Mouse (Mus musculus) stomach, postnatal 0 days (tissue): ENCODE measurements around the gene Prox1. TPM values are rescaled to one million over a fixed set of nuclear protein-coding genes. Genes with fewer than 3 reads are reported as not detected.

Source experiments
- ATAC-seq: fragments of 200-750 bp; cut with Nextera tagmentation; 2 replicates; pipeline ENCODE4 v1.8.0; 2017; ENCODE audit not compliant: low FRiP score, low TSS enrichment
- DNase-seq: peaks from one replicate; pipeline ENCODE4 v3.0.0-alpha.2; 2016; ENCODE audit warnings: low spot score
- H3K27ac ChIP-seq: fragments of 300-500 bp; sonication (generic); replicated peaks from 2 replicates; pipeline ENCODE4 v1.5.1; 2014; ENCODE audit warnings: mild to moderate bottlenecking, control low read depth
- H3K27me3 ChIP-seq: fragments of 300-500 bp; sonication (generic); 2 replicates; pipeline ENCODE4 v1.6.1; 2014; ENCODE audit warnings: low read length; ENCODE audit not compliant: control insufficient read depth, insufficient read depth
- H3K36me3 ChIP-seq: fragments of 300-500 bp; sonication (generic); 2 replicates; pipeline ENCODE4 v1.6.1; 2014; ENCODE audit warnings: low read length, mixed read lengths; ENCODE audit not compliant: control insufficient read depth, insufficient read depth
- H3K4me1 ChIP-seq: fragments of 300-500 bp; sonication (generic); replicated peaks from 2 replicates; pipeline ENCODE4 v1.6.1; 2014; ENCODE audit warnings: antibody characterized with exemption; ENCODE audit not compliant: control insufficient read depth, insufficient read depth
- H3K4me2 ChIP-seq: fragments of 300-500 bp; sonication (generic); replicated peaks from 2 replicates; pipeline ENCODE4 v1.6.1; 2014; ENCODE audit warnings: low read depth, mild to moderate bottlenecking, control low read depth, moderate library complexity
- H3K4me3 ChIP-seq: fragments of 300-500 bp; sonication (generic); 2 replicates; pipeline ENCODE4 v1.5.1; 2014; ENCODE audit warnings: low read depth, low read length, control low read depth
- H3K9ac ChIP-seq: fragments of 300-500 bp; sonication (generic); 2 replicates; pipeline ENCODE4 v1.6.1; 2014; ENCODE audit warnings: mild to moderate bottlenecking, low read length, control low read depth, mixed read lengths
- H3K9me3 ChIP-seq: fragments of 300-500 bp; sonication (generic); 2 replicates; pipeline ENCODE4 v1.6.1; 2016; ENCODE audit warnings: low read length; ENCODE audit not compliant: control insufficient read depth
- CTCF ChIP-seq: IDR thresholded peaks from 2 replicates; pipeline ENCODE4 v1.5.1; 2016; ENCODE audit warnings: antibody characterized with exemption, low read depth, mild to moderate bottlenecking, moderate library complexity
- EP300 ChIP-seq: optimal IDR thresholded peaks from 2 replicates; pipeline ENCODE3; 2016; ENCODE audit warnings: antibody characterized with exemption
- WGBS: fragments of 180-500 bp; shearing (Covaris S2); extraction: QIAGEN DNeasy Blood & Tissue Kit; methylation state at CpG from one replicate; pipeline ENCODE4 v1.1.7; 2014; 5-methylcytosine and 5-hydroxymethylcytosine counted together
- polyA plus RNA-seq: library from polyadenylated mRNA; unstranded; fragments of >200 nt; fragmentation: Nextera tagmentation; extraction: Ambion mirVana; gene quantifications from 2 replicates; pipeline ENCODE4 v1.2.1, GENCODE M21; 2015

Prox1 gene
- polyA plus RNA-seq, 1 experiment from 2014 or later, result 0.40 TPM

DNA sequence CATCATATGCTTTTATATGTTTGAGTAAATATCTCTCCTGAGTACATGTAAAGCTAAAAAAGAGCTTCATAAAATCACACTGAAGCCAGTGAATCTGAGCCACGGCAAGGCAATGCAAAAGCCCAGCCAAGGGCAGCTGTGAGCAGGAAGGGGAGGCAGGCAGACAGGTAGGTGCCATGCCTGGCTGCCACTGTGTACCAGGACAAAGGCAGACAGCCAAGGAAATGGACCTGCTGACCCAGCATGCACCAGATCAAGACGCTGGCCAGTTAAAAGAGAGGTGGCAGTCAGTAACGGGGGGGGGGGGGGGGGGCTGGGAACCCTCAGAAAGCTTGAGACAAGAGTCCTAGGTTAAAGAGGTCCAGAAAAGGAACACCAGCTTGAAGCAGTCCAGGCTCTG lies 6.4 kb upstream of the Prox1 start:
- Histone ChIP-seq H3K4me2 (no peak overlapping the region), H3K4me1 (0 out of 2 replicates have a peak, but pooled peaks cover 2% of the 10 kb centered on the region), H3K4me3 (no peak overlapping the region), H3K27ac (no peak overlapping the region), H3K9me3 (no peaks in the 10 kb centered on the region), H3K9ac (no peak overlapping the region), H3K27me3 (peaks cover 19% of the 10 kb centered on the region; the same call in 1 of the 2 replicates), H3K36me3 (no peaks in the 10 kb centered on the region)
- DNase-seq (no peak), ATAC-seq (no peak)
- 36% methylated on average over 3 of the region's 3 CpGs for WGBS
- no peak for TF ChIP-seq EP300
- TF ChIP-seq CTCF, result no peak

GRCm38 (mm10) chr1:190174671-190175661 lies 4.5 kb upstream of the Prox1 start:
- no peaks in the 10 kb centered on the region for H3K36me3 ChIP-seq
- H3K27me3 ChIP-seq, result peaks cover 21% of the 10 kb centered on the region
- ATAC-seq, result no peak
- peak overlapping the region; percentile 42 for H3K4me2 ChIP-seq
- H3K4me1 ChIP-seq, result 0 out of 2 replicates have a peak, but pooled peaks cover 2% of the 10 kb centered on the region
- peak; percentile 33 for DNase-seq
- H3K27ac ChIP-seq, result no peak overlapping the region
- 6% methylated on average over 56 of the region's 65 CpGs for WGBS
- no peaks in the 10 kb centered on the region for H3K9me3 ChIP-seq
- TF ChIP-seq CTCF, result no peak
- no peak for TF ChIP-seq EP300
- H3K4me3 ChIP-seq, result peak overlapping the region; percentile 27
- H3K9ac ChIP-seq, result peak overlapping the region; percentile 23; the same call in 1 of the 2 replicates

- Histone ChIP-seq H3K27ac (no peak overlapping the region), H3K4me2 (peak overlapping the region; percentile 42), H3K27me3 (peaks cover 22% of the 10 kb centered on the region), H3K9me3 (no peaks in the 10 kb centered on the region), H3K4me3 (peak overlapping the region; percentile 27; the same call in 1 of the 2 replicates), H3K4me1 (peaks cover 8% of the 10 kb centered on the region), H3K9ac (no peak overlapping the region), H3K36me3 (no peaks in the 10 kb centered on the region)
- DNase-seq, result peak; percentile 23
- ATAC-seq, result no peak
- TF ChIP-seq CTCF (no peak), EP300 (no peak)
- WGBS, result 5% methylated on average over 13 of the region's 13 CpGs
Observed at GRCm38 (mm10) chr1:190174231-190174630, 3.7 kb upstream of the Prox1 start.

DNA sequence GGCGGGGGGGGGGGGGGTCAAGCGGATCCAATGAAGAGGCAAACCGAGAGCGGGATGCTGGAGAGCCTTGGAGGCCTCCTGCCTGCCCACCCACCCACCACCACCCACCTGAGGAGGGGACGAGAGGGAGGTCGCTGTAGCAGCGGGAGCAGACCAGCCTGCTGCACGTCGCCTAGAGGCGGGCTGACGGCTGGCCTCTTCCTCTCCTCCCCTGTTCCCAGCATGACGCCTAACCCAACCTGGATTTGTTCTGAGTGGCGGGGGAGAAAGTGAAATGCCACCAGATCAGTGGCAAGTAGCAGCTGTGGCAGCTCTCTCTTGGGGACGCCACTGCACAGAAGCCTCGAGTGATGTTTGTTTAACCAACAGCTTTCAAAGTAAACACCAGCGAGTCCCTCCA lies 3.1 kb upstream of the Prox1 start:
- 2% methylated on average over 14 of the region's 16 CpGs for WGBS
- peaks cover 13% of the 10 kb centered on the region for H3K4me1 ChIP-seq
- H3K27me3 ChIP-seq, result peaks cover 24% of the 10 kb centered on the region
- no peak overlapping the region for H3K4me3 ChIP-seq
- ATAC-seq (no peak), DNase-seq (no peak)
- no peak overlapping the region for H3K27ac ChIP-seq
- no peaks in the 10 kb centered on the region for H3K9me3 ChIP-seq
- no peak for TF ChIP-seq EP300
- TF ChIP-seq CTCF, result no peak
- no peaks in the 10 kb centered on the region for H3K36me3 ChIP-seq
- no peak overlapping the region for H3K9ac ChIP-seq
- H3K4me2 ChIP-seq, result no peak overlapping the region

DNA sequence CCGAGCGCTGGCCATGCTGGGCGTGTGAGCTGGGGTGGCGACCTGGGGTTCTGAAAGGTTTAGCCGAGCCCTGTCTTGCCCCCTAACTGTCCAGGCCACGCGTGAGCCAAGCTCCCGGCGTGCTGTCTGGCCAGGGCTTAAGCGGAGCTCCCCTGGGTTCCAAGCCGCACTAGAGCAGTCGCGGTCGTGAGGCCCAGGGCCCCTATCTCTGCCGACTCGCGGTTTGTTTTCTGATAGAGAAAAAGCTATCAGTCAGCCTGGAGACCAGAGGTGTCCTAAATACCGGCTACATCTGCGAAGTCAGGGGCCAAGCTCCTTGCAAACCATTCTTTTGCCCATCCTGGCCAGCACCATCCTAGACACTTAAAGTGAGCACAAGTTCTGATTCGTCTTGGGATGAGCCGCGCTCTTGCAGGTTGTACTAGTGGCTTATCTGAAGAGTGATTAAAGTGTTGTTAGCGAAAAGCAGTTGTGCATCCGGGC lies 2.5 kb upstream of the Prox1 start:
- WGBS, result 2% methylated on average over 24 of the region's 24 CpGs
- DNase-seq, result no peak
- Histone ChIP-seq H3K27me3 (peaks cover 26% of the 10 kb centered on the region), H3K4me3 (peak overlapping the region; percentile 13; the same call in 1 of the 2 replicates), H3K4me2 (peak overlapping the region; percentile 25; the same call in 1 of the 2 replicates), H3K9me3 (no peaks in the 10 kb centered on the region), H3K36me3 (no peaks in the 10 kb centered on the region), H3K27ac (no peak overlapping the region), H3K4me1 (peaks cover 13% of the 10 kb centered on the region), H3K9ac (no peak overlapping the region)
- TF ChIP-seq EP300 (no peak), CTCF (no peak)
- no peak for ATAC-seq
